7 mouse cellular contexts compared by ENCODE assay signal in genomic region chr8:120179027-120179431, GRCm38 (mm10). TPM values are rescaled to one million over a fixed set of nuclear protein-coding genes. Genes with fewer than 3 reads are reported as not detected.
DNase-seq lines count a peak whose midpoint lies in the region; ATAC-seq and TF ChIP-seq lines count a peak whose summit lies in the region.

No protein-coding gene starts in this region.

- H3K4me3 ChIP-seq in intestine, postnatal 0 days (ENCODE audit: low read depth, low read length) = no peak overlapping the region
- H3K4me3 ChIP-seq in midbrain, embryonic 12.5 days = no peak overlapping the region

- peak overlapping the region; percentile 53 for H3K4me2 ChIP-seq in intestine, postnatal 0 days (replicated peaks; ENCODE audit: low read depth)
- peak overlapping the region; percentile 37 for H3K4me2 ChIP-seq in midbrain, embryonic 12.5 days (replicated peaks)

- DNase-seq in adrenal gland, postnatal 10 days = peak; percentile 94
- peak; percentile 96 for DNase-seq in embryo, embryonic 9.5 days (ENCODE audit: extremely low spot score)
- DNase-seq in left cerebral cortex, postnatal 4 days = peak; percentile 93
- peak; percentile 85 for DNase-seq in skeletal muscle tissue, adult 2 months (ENCODE audit: low read depth, low spot score)

- no peak overlapping the region for H3K27ac ChIP-seq in intestine, postnatal 0 days (ENCODE audit: low read depth, low read length)
- H3K27ac ChIP-seq in midbrain, embryonic 12.5 days (replicated peaks) = peak overlapping the region; percentile 52

- H3K27me3 ChIP-seq in intestine, postnatal 0 days (replicated peaks; ENCODE audit: control insufficient read depth, insufficient read depth, low read length) = peaks cover 21% of the 10 kb centered on the region; the same call in 1 of the 2 replicates
- peaks cover 37% of the 10 kb centered on the region for H3K27me3 ChIP-seq in midbrain, embryonic 12.5 days

- H3K4me1 ChIP-seq in intestine, postnatal 0 days (replicated peaks; ENCODE audit: control insufficient read depth, insufficient read depth, low read length) = no peaks in the 10 kb centered on the region; the same call in 1 of the 2 replicates
- H3K4me1 ChIP-seq in midbrain, embryonic 12.5 days = peaks cover 50% of the 10 kb centered on the region

- peak; percentile 71 for ATAC-seq in granulocyte monocyte progenitor cell, adult 5-6 weeks (replicated peaks; ENCODE audit: poor library complexity, severe bottlenecking)
- ATAC-seq in intestine, postnatal 0 days = peak; percentile 70
- peak; percentile 24; the same call in 1 of the 2 replicates for ATAC-seq in midbrain, embryonic 12.5 days (ENCODE audit: low FRiP score, low read depth)

- intact Hi-C loops in left cerebral cortex, postnatal 4 days (cut with DNase I) = loop anchor here (5.0 kb wide), 1 partner anchor 418 kb away; no protein-coding TSS in a partner anchor

- TF ChIP-seq CTCF in intestine, postnatal 0 days (IDR thresholded peaks at IDR 0.05; ENCODE audit: low read depth) = peak; percentile 97

- no peak overlapping the region for H3K9ac ChIP-seq in intestine, postnatal 0 days (ENCODE audit: low read depth, low read length)
- peak overlapping the region; percentile 46; the same call in 1 of the 2 replicates for H3K9ac ChIP-seq in midbrain, embryonic 12.5 days (replicated peaks)

- no peaks in the 10 kb centered on the region for H3K9me3 ChIP-seq in intestine, postnatal 0 days (ENCODE audit: control insufficient read depth)
- no peaks in the 10 kb centered on the region for H3K9me3 ChIP-seq in midbrain, embryonic 12.5 days

- under 1% methylated on average over 10 of the region's 10 CpGs for WGBS in intestine, postnatal 0 days
- 0% methylated on average over 10 of the region's 10 CpGs for WGBS in midbrain, embryonic 12.5 days

- H3K36me3 ChIP-seq in intestine, postnatal 0 days (ENCODE audit: control insufficient read depth, insufficient read depth) = no peaks in the 10 kb centered on the region
- no peaks in the 10 kb centered on the region for H3K36me3 ChIP-seq in midbrain, embryonic 12.5 days

RNA-seq across cellular contexts. Expression of gene Fam92b, which starts 1.8 kb away (rescaled TPM):
- total RNA-seq in adrenal gland, postnatal 10 days (2021) = 1 to 10 TPM in 1 of 2 experiments, under 1 TPM in 1; 0.90 to 1.4 TPM
- not detected in 2 replicates for total RNA-seq in granulocyte monocyte progenitor cell, adult 5-6 weeks (2014; fragmentation: Nextera tagmentation)
- not detected in 2 replicates for total RNA-seq in granulocyte monocyte progenitor cell, adult 5-6 weeks (2017)
- polyA plus RNA-seq in intestine, postnatal 0 days (2015; fragmentation: Nextera tagmentation; extraction: Ambion mirVana) = 0.29 TPM in 1 of 2 replicates, not detected in the other
- not detected for total RNA-seq in left cerebral cortex, postnatal 4 days (2021)
- polyA plus RNA-seq in midbrain, embryonic 12.5 days (2016; fragmentation: Nextera tagmentation; extraction: Ambion mirVana) = 1.3 and 2.3 TPM in 2 replicates

RNA-seq across cellular contexts. Expression of gene Gse1, which starts 49.2 kb away (rescaled TPM):
- 10 to 100 TPM; 27.2 to 42.9 TPM for total RNA-seq in adrenal gland, postnatal 10 days (2021)
- total RNA-seq in granulocyte monocyte progenitor cell, adult 5-6 weeks (2014; fragmentation: Nextera tagmentation) = 32.7 and 40.9 TPM in 2 replicates
- total RNA-seq in granulocyte monocyte progenitor cell, adult 5-6 weeks (2017) = 6.9 and 8.4 TPM in 2 replicates
- polyA plus RNA-seq in intestine, postnatal 0 days (2015; fragmentation: Nextera tagmentation; extraction: Ambion mirVana) = 6.4 and 7.8 TPM in 2 replicates
- total RNA-seq in left cerebral cortex, postnatal 4 days (2021) = 10 to 100 TPM; 57.4 to 59.3 TPM
- polyA plus RNA-seq in midbrain, embryonic 12.5 days (2016; fragmentation: Nextera tagmentation; extraction: Ambion mirVana) = 26.5 and 28.8 TPM in 2 replicates
